Mouse (Mus musculus): ENCODE results near the gene Efcab2.

Efcab2 gene

DNA sequence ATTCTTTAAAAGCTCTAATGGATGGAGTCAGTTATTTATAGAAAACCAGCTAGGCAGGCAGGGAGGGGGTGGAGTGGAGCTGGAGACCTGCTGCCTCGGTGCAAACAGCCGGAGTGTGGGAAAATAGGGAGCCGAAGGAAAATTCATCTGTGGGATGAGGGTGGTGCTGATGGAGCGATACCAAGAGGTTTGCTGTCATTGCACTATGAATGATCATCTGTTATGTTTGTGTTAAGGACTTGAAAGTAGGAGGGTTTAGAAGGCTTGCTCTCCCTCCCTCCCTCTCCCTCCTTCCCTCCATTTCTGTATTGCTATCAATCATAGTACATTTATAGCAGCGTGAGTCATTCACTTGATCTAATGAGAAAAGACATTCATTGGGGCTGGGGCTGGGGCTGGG lies 80.9 kb downstream of the Efcab2 start:
- DNase-seq = no peak

DNA sequence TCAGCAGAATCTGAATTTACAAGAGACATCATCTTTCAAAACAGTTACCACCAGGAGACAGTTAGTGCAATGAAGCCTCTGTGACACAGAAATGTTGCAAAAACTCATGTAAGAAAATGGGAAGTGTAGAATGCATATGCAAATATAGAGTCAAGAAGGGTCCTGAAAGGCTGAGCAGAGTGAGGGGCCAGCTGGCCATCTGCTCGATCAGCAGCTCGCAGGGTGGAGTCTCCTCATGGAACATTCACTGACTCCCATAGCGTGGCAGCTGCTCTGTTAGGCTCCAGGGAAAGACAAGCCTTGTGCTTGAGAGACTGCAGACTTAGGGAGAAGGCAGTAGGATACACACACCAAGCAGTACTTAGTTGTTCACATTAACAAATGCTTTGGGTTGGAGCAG lies 83.2 kb downstream of the Efcab2 start:
- DNase-seq = no peak

DNA sequence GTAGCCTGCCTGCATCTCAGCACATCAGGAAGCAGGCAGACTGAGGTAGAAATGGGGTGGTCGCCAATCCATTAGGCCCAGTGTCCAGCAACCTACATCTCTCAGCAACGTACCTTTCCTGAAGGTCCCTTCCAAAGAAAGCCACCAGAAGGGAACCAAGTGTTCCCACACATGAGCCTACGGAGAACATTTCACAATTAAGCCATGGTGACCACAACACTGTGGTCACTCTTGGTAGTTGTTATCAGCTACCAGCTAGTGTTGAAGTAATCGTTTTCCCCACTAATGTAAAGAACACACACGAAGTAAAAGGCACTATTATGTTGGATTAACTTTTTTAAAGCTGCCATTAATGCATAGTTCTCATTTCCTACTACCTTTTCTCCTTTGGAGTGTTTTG lies 85.8 kb downstream of the Efcab2 start:
- DNase-seq = no peak

DNA sequence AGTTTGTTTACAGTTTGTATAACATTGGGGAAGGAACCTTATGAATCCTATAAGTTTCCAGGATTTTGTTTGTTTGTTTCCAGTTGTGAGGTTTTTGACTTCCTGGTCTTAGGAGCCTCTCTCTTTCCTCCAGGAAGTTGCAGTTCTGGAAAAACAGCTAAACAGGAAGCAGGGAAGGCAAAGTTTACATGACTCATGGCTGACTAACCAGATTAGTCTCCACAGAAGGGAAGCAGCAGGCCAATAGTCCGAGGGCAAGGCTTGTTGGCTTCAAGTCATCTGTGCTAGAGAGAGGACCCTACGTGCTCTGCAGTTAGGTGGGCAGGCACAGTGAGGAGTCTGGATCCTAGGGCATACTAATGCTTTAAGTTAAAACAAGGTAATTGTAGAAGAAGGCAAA lies 86.6 kb downstream of the Efcab2 start:
- DNase-seq = no peak

DNA sequence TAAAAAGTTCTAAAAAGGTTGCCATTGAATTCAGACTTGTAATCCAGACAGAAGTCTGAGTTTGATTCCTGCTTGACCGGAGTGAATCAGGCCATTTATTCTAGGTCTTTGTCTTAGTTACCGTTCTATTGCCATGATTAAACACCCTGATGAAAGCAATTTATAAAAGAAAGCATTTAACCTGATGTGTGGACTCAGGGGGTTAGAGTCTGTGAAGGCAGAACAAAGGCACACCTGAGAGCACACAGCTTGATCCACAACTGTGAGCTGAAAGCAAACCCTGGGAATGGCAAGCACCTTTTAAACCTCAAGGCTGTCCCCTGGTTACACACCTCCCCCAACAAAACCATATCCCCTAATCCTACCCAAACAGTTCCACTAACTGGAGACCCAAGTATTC lies 90.3 kb downstream of the Efcab2 start:
- no peak for DNase-seq

DNA sequence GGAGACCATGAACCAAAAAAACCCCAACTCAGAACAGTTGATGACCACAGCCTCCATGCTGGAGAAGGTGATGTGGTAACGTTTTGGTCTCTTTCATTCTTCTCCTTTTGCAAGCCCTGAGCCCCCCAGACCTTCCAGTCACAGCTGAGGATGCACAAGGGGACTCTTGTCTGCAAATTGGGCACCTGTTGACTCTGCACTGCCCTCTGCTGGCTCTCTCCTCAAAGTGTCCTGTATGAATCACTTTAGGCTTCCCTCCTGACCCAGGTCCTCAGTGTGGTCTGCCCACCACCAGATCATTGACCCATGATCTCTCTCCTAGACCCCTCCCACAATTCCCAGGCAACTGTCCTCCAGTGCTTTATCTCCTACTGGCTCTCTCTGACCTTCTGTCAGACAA lies 91.0 kb downstream of the Efcab2 start:
- DNase-seq = peak; percentile 8

DNA sequence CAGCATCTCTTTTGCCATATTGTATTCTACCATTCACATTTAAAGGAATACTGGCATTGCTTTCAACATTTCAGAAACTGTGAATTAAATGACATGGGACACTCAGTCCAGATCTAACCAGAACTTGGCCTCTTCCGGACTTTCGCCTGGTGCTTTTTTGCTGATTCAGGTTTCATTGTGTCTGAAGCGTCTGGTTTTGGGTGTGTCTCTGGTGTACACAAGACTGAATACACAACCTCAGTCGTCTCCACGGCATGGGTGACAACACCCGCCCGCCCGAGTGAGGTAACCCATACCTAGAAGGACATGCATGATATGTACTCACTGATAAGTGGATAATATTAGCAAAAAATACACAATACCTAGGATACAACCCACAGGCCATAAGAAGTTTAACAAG lies 101.1 kb downstream of the Efcab2 start:
- DNase-seq = no peak

DNA sequence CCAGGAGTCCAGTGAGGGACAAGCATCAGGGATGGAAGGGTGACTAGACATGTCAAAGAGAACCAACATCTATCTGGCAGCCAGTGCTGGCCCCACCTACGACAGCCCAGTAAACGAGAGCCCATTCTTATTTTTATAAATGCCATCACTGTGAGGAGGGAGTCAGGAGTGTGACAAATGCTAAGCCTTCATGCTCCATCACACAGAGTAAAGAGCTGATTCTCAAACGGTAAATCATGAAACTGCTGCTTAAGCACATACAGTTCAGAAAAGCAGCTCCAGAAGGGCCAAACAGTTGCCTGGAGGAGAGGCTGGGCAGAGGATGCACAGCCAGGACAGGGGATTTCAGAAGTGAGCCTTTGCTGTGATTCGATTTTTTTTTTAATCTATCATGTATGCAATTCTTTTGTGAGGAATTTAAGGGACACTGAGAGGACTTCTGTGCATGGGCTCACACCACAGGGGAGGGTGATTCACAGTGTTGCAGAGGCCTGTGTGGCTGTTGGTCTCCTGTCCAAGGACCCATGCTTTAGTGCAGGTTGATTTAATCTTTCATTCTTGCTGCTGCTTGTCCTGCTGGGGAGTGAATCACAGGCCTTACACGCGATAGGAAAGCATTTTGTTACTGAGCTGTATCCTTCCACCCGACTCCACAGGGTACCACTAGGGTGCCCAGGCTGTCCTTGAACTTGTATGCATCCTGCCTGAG lies 106.6 kb downstream of the Efcab2 start:
- no peak for DNase-seq

DNA sequence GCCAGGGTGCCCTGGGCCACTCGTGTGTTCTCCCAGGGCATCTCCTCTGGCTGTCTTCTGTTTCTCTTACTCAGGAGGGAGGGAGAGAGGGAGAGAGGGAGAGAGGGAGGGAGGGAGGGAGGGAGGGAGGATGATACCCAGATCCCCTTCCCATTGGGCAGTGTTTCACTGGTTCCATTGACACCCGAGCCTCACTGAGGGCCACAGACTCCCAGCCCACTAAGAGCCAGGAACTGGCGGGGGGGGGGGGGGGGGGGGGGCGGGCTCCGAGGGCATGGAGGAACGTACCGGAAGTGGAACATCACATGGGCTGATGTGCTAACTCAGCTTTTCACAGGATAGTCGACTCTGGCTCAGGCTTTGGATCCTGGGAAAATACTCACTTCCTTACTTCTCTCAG lies 108.1 kb downstream of the Efcab2 start:
- no peak for DNase-seq

DNA sequence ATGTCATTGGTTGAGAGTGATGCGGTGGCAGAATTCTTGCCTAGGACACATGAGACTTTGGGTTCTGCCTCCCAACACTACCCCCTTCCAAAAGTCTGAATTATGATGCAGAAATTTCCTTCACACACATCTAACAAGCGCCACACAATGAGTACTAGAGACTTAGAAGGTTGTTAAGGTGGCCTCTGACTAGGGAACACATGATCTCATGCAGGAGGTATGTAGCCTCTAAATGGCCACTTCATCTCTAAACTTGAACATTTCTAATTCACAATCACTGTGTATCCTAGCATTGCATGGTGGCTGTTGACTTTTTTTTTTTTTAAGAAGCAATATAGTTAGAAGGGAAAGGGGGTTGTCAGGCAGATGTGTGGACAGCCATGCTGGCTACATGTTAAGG lies 110.0 kb downstream of the Efcab2 start:
- DNase-seq = no peak

DNA sequence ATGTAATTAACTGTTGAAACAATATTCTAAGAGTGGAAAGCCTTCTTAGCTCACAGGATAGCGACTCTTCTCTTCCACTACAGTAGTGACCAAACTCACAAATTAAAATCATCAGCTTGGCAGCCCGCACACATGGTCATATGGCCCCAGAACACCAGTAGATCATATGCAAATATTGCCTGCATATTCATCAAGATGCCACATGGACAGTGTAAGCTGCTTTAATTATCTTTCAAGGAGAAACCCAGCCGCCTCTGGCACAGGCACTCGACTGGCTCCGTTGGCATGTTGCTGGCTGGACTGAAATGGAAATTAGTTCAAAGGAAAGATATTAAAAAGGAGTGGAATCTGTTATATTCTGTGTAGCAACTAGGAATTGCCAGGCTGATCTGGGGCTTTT lies 116.5 kb downstream of the Efcab2 start:
- no peak for DNase-seq

DNA sequence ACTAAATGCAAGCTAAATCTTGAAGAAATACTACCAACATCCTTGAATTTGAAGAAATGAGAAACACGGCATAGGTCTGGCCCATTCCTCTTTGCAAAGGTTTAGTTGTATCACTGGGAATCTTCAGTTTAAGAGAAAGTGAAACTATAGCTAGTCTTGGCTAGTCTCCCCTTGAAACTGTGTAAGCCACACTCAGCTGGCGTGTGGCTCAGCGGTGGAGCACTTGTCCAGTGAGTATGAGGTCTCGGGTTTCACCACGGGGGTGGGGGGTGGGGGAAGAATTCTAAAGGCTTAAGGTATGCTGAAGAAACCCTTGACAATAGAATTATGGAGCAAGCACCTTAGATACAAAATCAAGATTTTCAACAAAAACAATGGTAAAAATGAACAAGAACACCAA lies 117.3 kb downstream of the Efcab2 start:
- no peak for DNase-seq

DNA sequence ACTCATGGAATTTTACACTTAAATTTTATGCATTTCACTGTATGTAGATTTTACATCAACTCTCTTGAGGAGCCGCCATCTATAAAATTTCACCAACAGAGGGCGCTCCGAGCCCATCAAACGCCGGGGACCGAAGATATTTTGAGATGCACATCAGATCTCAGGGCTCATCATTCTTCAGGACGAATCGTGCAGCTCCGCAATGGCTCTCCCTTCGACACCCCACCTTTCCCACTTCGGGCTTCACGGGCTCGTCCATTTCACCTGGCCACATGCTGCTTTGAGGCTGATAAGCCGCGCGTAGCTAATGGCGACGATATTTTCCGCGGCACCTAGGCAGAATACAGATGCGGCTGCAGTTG lies 121.3 kb downstream of the Efcab2 start:
- DNase-seq = peak; percentile 79

DNA sequence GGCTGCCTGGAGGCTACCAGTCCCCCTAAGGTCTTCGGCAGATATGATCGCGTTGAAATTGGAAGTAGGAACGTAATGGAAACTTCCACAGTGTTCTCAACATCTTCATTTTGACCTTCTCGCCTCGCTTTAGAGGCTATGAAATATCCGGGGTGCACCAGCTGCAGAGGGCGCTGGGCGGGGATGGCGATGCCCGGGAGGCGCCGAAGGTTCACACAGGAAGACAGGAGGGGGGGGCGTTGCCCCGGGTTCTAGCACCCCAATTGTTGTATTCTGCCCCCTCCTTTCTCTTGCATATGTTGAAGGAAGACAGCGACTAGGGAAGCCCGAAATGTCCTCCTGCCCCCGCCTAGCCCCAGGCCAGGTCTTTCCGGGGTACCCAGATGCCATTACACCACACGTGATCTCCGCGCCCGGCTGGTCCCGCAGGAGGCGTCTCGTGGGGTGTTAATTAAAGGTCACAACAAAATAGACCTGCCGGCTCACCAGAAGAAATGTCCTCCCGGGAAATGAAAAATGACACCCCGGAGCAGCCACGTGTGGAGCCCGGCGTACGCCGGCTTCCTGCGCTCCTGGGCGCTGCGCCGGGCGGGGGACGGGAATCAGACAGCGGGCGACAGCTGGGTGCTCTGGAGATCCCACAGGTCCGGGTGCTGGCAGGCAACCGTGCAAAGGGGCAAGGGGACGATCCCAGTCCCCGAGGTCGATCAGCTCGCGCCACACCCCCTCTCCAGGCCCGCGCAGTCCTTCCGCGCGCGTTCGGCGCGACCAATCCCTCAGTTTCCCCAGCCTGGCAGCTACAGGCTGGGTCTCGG lies 121.9 kb downstream of the Efcab2 start:
- peak; percentile 31 for DNase-seq

DNA sequence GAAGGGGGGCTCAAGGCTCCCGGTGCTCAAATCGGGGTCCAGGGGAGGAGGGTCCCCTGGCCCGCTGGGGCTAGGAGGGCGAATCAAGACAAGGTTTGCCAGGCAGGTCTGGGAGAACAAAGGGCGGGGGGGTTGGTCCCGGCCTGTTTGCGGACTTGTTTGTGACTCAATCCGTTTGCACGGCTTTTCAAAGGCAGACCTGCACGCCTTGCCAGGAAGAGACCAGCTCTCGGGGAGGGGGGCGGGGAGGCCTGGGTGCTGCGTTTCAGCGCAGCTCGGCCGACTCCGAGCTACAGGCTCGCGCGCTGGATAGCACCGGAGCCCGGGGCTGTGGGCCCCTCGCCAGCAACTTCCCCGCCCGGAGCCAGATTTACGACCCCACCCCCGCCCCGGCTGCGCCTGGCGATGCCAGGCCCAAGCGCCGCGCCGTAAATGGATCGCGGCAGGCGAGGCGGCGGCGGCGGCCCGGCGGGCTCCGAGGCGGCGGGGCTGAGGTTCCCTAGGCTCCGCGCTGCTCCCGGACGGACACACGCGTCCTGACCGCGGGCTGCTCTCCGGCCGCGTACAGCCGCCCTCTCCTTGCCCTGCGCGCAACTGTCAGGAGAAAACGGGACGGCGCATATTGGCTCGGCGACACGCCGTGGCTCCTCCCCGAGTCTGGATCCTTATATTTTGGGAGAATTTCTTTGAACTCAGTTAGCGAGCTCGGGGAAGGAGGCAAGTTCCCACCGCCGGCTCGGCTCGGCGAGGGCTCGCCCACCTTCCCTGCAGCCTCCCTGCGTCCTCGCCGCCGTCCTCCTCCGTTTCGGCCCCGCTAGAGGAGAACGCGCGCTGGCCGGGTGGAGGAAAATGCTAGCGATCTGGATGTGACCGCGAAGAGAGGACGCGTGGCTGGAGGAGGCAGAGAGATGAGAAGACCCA lies 122.8 kb downstream of the Efcab2 start, which contains the start of gene Kif26b:
Kif26b (plus strand) TSS at position 695 of the 921 bp plus-strand sequence.
- peak; percentile 59 for DNase-seq

DNA sequence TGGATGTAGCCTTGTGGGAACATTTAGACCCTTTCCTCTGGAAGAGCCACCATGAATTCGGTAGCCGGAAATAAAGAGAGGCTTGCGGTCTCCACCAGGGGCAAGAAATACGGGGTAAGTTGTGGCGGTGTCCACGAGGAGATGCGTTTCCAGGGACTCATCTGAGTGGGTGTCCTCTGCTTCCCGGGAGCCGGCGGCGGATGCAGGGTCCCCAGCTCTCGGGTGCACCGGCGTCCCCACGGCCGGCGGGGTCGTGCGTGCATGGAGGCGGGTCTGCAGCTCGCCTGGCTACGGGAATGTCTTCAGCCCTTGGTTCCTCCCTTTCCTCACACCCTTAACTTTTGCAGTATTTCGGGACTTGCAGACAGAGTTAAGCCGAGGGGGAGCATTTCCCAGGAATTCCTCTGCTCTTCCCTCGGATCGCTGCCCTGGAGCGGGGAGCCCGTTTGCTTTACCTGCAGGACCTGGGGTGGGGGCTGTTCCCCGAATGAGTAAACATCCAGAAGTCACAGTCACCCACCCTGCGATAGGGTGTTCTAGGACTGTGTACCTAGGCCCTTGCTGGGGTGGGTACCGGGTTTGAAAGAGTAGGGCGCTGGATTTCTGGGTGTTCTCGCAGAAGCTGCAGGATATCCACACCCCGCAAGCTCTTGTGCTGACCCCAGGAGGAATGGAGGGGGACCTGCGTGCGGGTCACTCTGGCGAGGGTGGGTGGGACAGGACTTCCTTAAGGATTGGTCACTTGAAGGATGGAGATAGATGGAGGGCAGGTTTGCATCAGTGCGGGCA lies 123.8 kb downstream of the Efcab2 start:
- peak; percentile 21 for DNase-seq

DNA sequence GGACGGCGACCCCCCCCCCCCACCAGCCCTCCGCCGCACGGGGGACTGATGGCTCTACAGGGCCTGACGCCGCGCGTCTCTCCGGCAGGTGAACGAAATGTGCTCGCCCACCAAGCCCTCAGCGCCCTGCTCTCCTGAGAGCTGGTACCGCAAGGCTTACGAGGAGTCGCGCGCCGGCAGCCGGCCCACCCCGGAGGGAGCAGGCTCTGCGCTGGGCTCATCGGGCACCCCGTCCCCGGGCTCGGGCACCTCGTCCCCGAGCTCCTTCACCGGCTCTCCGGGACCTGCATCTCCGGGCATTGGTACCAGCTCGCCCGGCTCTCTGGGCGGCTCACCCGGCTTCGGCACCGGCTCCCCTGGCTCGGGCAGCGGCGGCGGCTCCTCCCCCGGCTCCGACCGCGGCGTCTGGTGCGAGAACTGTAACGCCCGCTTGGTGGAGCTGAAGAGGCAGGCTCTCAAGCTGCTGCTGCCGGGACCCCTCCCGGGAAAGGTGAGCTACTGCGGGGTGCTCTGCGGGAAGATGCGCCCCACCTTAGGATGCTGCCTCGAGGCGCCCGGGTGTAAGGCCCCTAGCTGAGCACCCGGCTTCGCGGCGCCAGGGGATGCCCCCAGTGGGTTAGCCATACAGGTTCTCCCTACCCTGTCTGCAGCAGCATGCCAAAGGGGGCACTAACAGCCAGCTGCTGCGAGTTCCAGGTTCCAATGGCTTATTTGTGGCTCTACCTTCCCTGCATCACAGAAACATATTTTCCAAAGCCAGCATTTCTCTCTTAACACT lies 124.6 kb downstream of the Efcab2 start:
- DNase-seq = peak; percentile 86
